Mouse (Mus musculus) monocyte, adult 5-6 weeks (primary cell): ENCODE measurements around the gene Tmsb15b2. TPM values are rescaled to one million over a fixed set of nuclear protein-coding genes. Genes with fewer than 3 reads are reported as not detected.
"Not testable (repeated sequence)": the region's sequence is repeated elsewhere in the genome, so short reads cannot be mapped to it uniquely, and the experiment has no call there.

Experiments used
- ATAC-seq: fragments of 153-309, 156-312 bp; replicated peaks from 2 replicates; pipeline ENCODE4 v1.8.0; 2017; ENCODE audit warnings: mild to moderate bottlenecking; ENCODE audit not compliant: low TSS enrichment, insufficient number of reproducible peaks, severe bottlenecking, poor library complexity, low FRiP score
- total RNA-seq: library from RNA; stranded (forward); fragments of 200-1000, 200-491, 200-594 nt; gene quantifications from 3 replicates; pipeline ENCODE4 v1.2.3, GENCODE M21; 2017

Tmsb15b2 gene
- total RNA-seq, result 4.2 TPM in 1 of 3 replicates, not detected in the others

- ATAC-seq, result not testable (repeated sequence)
Measured at GRCm38 (mm10) chrX:136975397-136975796, at the start of gene Tmsb15b2. Gene Tmsb15b2, minus strand, starts transcription at chrX:136975497.

GRCm38 (mm10) chrX:137019310-137019709, 44.0 kb upstream of the Tmsb15b2 start:
- ATAC-seq, result no peak

GRCm38 (mm10) chrX:137017668-137018067, 42.4 kb upstream of the Tmsb15b2 start:
- ATAC-seq, result no peak

GRCm38 (mm10) chrX:137015099-137015709, 39.9 kb upstream of the Tmsb15b2 start:
- ATAC-seq, result no peak; the same call in 1 of the 2 replicates

GRCm38 (mm10) chrX:136996256-136996655, 21.0 kb upstream of the Tmsb15b2 start:
- no peak for ATAC-seq

- no peak for ATAC-seq
Measured at GRCm38 (mm10) chrX:136993641-136994040, 18.3 kb upstream of the Tmsb15b2 start.

- ATAC-seq, result 0 out of 2 replicates have a peak, but pooled peaks have one; percentile 53
Measured at GRCm38 (mm10) chrX:136992978-136993547, 17.8 kb upstream of the Tmsb15b2 start, which contains the start of gene Zcchc18. Gene Zcchc18, plus strand, starts transcription at chrX:136993155.

GRCm38 (mm10) chrX:136992191-136992965, 17.1 kb upstream of the Tmsb15b2 start:
- no peak for ATAC-seq

- no peak for ATAC-seq
Measured at GRCm38 (mm10) chrX:136991274-136991673, 16.0 kb upstream of the Tmsb15b2 start.

- peak; percentile 70 for ATAC-seq
Measured at GRCm38 (mm10) chrX:136986039-136986438, 10.7 kb upstream of the Tmsb15b2 start.

GRCm38 (mm10) chrX:136978616-136979015, 3.3 kb upstream of the Tmsb15b2 start:
- no peak for ATAC-seq

- ATAC-seq, result peak; percentile 89
Measured at GRCm38 (mm10) chrX:136976424-136977084, 1.3 kb upstream of the Tmsb15b2 start, which contains the start of the genes Tmsb15l and Tmsb15b1. Gene Tmsb15l, minus strand, starts transcription at chrX:136976869. Gene Tmsb15b1, minus strand, starts transcription at chrX:136976874.

- ATAC-seq, result no peak
Measured at GRCm38 (mm10) chrX:136959688-136960087, 15.6 kb downstream of the Tmsb15b2 start.

- ATAC-seq, result not testable (repeated sequence)
Measured at GRCm38 (mm10) chrX:136958300-136958699, 17.0 kb downstream of the Tmsb15b2 start.

GRCm38 (mm10) chrX:136957583-136958279, 17.6 kb downstream of the Tmsb15b2 start:
- ATAC-seq, result not testable (repeated sequence)

GRCm38 (mm10) chrX:136937985-136938384, 37.3 kb downstream of the Tmsb15b2 start:
- no peak for ATAC-seq

- no peak for ATAC-seq
Measured at GRCm38 (mm10) chrX:136927031-136927430, 48.3 kb downstream of the Tmsb15b2 start, which contains the start of gene H2bfm. Gene H2bfm, plus strand, starts transcription at chrX:136927325.

- ATAC-seq, result no peak
Measured at GRCm38 (mm10) chrX:136925863-136926262, 49.4 kb downstream of the Tmsb15b2 start.
